Mouse (Mus musculus) erythroblast, adult 5-6 weeks (primary cell): ENCODE measurements around the gene Cplx1. TPM values are rescaled to one million over a fixed set of nuclear protein-coding genes. Genes with fewer than 3 reads are reported as not detected.
"Not testable (repeated sequence)": the region's sequence is repeated elsewhere in the genome, so short reads cannot be mapped to it uniquely, and the experiment has no call there.

Experiments used
- ATAC-seq: replicated peaks from 2 replicates; pipeline ENCODE4 v1.8.0; 2016; ENCODE audit warnings: moderate number of reproducible peaks, mild to moderate bottlenecking, moderate TSS enrichment, inconsistent platforms; ENCODE audit not compliant: poor library complexity, low FRiP score, severe bottlenecking
- total RNA-seq, 2 experiments: library from RNA; stranded (forward) in 1 of 2; stranded (reverse) in 1 of 2; fragments of 150-400 nt in 1 of 2; fragments of 200-764, 138-1000 nt in 1 of 2; gene quantifications; 2 replicates each; pipeline versions ENCODE4 v1.2.3 to v1.2.4; 2015 to 2017; ENCODE audit warnings: low replicate concordance in 2 of 2

The Cplx1 gene
- total RNA-seq, 2 experiments from 2014 or later, result not detected

DNA sequence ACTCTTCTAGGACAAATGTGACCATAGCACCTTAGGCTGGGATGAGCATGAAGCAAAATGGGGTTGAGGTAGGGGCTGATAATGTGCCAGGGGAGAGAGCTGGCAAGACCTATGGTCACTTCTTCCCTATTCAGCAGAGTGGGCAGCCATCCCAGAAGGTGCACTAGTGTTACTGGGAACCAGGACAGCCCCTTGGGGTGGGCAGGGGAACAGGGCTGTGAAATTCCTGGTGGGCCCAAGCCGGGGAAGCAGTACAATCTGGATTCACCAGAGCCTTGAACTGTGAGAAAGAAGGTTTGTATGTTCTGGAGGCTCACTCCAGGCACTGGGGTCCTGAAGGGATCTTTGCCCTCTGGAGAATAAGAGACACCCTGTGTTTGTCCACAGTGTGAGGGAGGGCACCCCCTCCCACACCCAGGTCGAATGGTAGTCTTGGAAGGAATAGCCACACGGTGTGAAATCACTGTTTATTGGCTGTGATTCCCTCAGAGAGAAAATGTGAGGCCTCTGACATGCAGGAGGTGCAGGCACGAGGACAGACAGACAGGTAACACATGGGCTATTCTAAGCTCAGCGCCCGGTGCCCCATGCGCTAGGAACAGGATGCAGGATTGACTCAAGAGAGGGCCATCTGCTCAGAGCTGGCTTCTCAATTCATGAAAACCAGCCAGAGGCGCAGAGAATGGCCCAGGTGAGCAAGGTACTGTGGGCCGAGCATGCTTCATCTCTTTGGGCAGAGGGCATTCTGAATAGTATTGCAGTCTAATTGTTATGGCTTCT lies 31.5 kb downstream of the Cplx1 start:
- ATAC-seq, result no peak

- ATAC-seq, result no peak
Measured at GRCm38 (mm10) chr5:108516655-108517054, 33.2 kb downstream of the Cplx1 start.

DNA sequence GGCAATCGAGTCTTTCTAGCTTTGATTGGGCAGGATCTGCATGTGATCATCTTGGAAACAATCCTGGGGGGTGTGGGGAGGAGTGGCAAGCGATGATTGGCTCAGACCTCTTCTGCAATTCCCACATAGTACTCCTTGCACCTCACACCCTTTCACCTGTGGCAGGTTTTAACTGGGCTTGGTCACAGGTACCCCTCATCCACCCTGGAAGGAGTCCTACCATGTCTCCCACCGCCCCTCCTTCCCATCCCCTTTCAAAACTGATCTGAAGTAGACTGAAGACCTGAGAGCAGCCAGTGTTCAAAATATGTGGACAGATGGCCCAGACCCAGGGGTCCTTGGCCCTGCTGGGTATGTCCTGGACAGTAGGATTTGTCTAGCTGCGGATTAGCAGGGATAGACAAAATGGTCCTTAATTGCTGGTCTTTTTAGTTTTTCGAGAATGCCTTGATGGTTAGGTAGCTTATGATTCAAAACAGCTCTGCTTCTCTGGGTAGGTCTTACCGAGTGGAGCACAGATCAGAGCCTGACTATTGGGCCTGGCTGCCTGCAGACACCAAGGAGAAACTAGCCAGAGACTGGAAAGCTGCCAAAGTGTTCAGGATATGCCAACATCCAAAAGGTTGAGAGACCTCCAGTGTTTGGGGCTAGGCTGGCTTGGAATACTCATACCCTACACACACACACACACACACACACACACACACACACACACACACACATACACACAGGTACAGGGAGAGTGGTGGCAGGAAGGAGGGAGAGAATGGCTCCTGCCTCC lies 34.1 kb downstream of the Cplx1 start:
- no peak for ATAC-seq

- ATAC-seq, result no peak
Measured at GRCm38 (mm10) chr5:108502286-108502685, 47.5 kb downstream of the Cplx1 start.

DNA sequence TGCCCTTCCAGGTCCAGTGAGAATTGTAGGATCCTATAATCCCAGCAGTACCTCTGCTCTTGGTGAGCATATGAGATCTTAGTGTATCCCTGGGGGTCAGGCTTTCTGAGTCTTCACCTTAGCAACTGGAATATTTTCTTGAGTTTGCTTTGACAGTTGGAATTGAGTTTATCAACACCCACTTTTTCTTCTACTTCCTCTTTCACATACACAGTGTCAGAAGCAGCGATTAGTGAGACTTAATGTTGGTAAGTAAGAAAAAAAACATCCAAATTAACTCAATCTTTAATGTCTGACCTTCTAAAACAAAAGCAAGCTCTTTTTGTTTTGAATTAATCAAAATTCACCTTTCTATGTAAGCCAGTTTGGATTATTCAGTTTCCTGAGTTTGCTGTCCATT lies 48.3 kb downstream of the Cplx1 start:
- no peak for ATAC-seq

DNA sequence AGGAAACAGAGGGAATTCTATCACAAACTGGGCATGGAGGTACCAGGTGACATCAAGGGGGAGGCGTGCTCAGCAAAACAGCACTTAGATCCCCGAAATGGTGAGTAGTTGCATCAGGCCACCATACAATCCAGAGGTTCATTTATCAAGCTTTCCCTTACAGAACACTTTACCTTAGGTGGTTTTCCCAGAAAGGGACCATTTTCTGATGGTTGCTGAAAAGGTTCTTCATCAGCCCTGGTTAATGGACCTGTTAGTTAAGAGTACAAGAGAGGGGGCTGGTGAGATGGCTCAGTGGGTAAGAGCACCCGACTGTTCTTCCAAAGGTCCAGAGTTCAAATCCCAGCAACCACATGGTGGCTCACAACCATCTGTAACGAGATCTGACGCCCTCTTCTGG lies 63.7 kb downstream of the Cplx1 start:
- ATAC-seq, result not testable (repeated sequence)

DNA sequence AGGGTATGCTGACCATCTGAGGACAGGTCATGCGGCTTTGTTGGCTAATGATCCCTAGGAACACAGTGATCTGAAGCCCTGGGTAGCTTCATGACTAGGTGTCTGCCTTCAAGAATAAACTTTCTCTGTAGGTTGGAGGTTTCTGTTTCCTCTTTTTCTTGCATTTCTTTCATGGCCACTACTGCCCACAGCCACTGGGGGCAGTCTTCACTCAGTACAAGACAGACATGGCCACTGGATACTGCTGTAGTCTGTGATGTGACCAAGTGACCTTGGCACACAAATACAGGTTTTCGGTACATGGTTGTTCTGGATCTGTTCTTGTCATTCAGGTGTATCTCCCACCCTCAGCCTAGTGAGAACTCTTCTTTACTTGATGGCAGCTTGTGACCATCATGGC lies 64.6 kb downstream of the Cplx1 start:
- ATAC-seq, result peak; percentile 86

- ATAC-seq, result no peak
Measured at GRCm38 (mm10) chr5:108483006-108483405, 66.8 kb downstream of the Cplx1 start.

DNA sequence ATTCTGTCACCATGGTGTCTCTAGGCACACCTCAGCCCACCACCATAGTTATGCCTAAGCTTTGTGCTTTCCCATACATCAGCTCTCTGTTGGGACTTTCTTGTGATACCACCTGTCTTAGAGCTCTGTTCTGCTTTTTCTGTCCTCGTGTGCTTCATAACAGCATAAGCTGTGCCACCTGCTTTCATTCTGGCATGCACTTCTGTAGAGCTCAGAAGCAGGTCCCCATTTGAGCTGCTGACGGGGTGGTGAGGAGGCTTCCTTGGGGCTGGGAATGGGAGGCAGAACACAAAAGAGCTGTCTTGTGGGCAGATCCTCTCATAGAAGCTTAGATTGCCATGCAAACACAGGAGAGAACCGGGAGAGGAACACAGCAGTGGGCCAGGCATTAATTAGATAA lies 73.8 kb downstream of the Cplx1 start:
- ATAC-seq, result no peak

DNA sequence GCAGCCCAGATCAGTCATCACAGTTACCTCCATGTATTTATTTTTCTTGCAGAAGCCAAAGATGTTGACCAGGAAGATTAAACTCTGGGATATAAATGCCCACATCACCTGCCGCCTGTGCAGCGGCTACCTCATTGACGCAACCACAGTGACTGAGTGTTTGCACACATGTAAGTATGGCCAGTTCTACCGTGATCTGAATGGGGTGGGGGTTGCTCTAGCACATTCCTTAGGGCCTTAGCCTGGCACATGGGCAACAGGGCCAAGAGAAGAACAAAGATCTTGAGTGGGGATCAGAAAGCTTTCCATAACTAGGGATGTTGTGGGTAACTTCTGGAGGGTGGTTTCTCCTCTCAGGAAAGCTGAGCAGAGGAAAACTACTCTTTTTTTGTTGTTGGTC lies 76.1 kb downstream of the Cplx1 start:
- ATAC-seq, result no peak

DNA sequence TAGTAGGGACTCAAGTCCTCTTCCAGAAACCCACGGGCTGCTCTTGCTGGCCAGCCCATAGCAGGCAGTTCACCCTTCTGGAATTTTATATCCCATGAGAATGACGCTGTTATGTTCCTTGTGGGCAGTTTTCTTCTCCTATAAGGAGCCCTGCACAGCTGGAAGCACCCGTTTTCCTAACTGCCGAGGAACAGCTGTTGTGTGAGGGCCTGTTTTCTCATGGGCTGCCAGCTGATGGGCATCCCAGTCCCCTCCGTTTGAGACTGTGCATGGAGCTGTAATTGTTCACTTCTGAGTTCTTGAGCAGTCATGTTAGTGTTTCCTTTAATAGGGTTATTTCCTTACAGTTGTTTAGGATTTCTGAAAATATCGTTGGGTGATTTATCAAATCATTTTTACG lies 80.2 kb downstream of the Cplx1 start:
- no peak for ATAC-seq

Other genes with a start within 250 kb of the Cplx1 start
- 0.19 and 2.3 TPM in 2 replicates for gene Pigg, start 237.4 kb downstream of the Cplx1 start, total RNA-seq (2015; ENCODE audit: low replicate concordance)
- 2.0 and 2.7 TPM in 2 replicates for gene Pigg, start 237.4 kb downstream of the Cplx1 start, total RNA-seq (2017; ENCODE audit: low replicate concordance)
- not detected in 2 replicates for gene Gm42517, start 182.1 kb downstream of the Cplx1 start, total RNA-seq (2015; ENCODE audit: low replicate concordance)
- 0.28 and 0.60 TPM in 2 replicates for gene Gm42517, start 182.1 kb downstream of the Cplx1 start, total RNA-seq (2017; ENCODE audit: low replicate concordance)
- not detected in 2 replicates for gene Pde6b, start 161.6 kb downstream of the Cplx1 start, total RNA-seq (2015; ENCODE audit: low replicate concordance)
- not detected in 2 replicates for gene Pde6b, start 161.6 kb downstream of the Cplx1 start, total RNA-seq (2017; ENCODE audit: low replicate concordance)
- 69.9 and 81.5 TPM in 2 replicates for gene Atp5k, start 115.6 kb downstream of the Cplx1 start, total RNA-seq (2015; ENCODE audit: low replicate concordance)
- 31.2 and 92.7 TPM in 2 replicates for gene Atp5k, start 115.6 kb downstream of the Cplx1 start, total RNA-seq (2017; ENCODE audit: low replicate concordance)
- 1.0 and 1.5 TPM in 2 replicates for gene Mfsd7a, start 101.1 kb downstream of the Cplx1 start, total RNA-seq (2015; ENCODE audit: low replicate concordance)
- 0.43 TPM in 1 of 2 replicates, not detected in the other for gene Mfsd7a, start 101.1 kb downstream of the Cplx1 start, total RNA-seq (2017; ENCODE audit: low replicate concordance)
- gene Pcgf3, start 88.8 kb downstream of the Cplx1 start, total RNA-seq (2015; ENCODE audit: low replicate concordance), result 2.5 and 10.9 TPM in 2 replicates
- 2.6 and 7.7 TPM in 2 replicates for gene Pcgf3, start 88.8 kb downstream of the Cplx1 start, total RNA-seq (2017; ENCODE audit: low replicate concordance)
- gene Gak, start 79.7 kb upstream of the Cplx1 start, total RNA-seq (2015; ENCODE audit: low replicate concordance), result 24.8 and 36.8 TPM in 2 replicates
- gene Gak, start 79.7 kb upstream of the Cplx1 start, total RNA-seq (2017; ENCODE audit: low replicate concordance), result 25.4 and 31.9 TPM in 2 replicates
- 3.1 and 12.5 TPM in 2 replicates for gene Tmem175, start 79.7 kb upstream of the Cplx1 start, total RNA-seq (2015; ENCODE audit: low replicate concordance)
- 0.70 and 9.2 TPM in 2 replicates for gene Tmem175, start 79.7 kb upstream of the Cplx1 start, total RNA-seq (2017; ENCODE audit: low replicate concordance)
- gene Idua, start 110.3 kb upstream of the Cplx1 start, total RNA-seq (2015; ENCODE audit: low replicate concordance), result 2.9 and 8.8 TPM in 2 replicates
- 1.1 and 2.7 TPM in 2 replicates for gene Idua, start 110.3 kb upstream of the Cplx1 start, total RNA-seq (2017; ENCODE audit: low replicate concordance)
- 0.96 and 4.8 TPM in 2 replicates for gene Dgkq, start 119.6 kb upstream of the Cplx1 start, total RNA-seq (2015; ENCODE audit: low replicate concordance)
- gene Dgkq, start 119.6 kb upstream of the Cplx1 start, total RNA-seq (2017; ENCODE audit: low replicate concordance), result 0.70 and 1.3 TPM in 2 replicates
- gene Slc26a1, start 125.5 kb upstream of the Cplx1 start, total RNA-seq (2015; ENCODE audit: low replicate concordance), result 0.38 and 3.3 TPM in 2 replicates
- 0.68 and 1.4 TPM in 2 replicates for gene Slc26a1, start 125.5 kb upstream of the Cplx1 start, total RNA-seq (2017; ENCODE audit: low replicate concordance)
- 14.0 and 15.2 TPM in 2 replicates for gene Fgfrl1, start 142.4 kb upstream of the Cplx1 start, total RNA-seq (2015; ENCODE audit: low replicate concordance)
- 18.5 and 21.0 TPM in 2 replicates for gene Fgfrl1, start 142.4 kb upstream of the Cplx1 start, total RNA-seq (2017; ENCODE audit: low replicate concordance)
- 2.5 TPM in 1 of 2 replicates, not detected in the other for gene Rnf212, start 225.0 kb upstream of the Cplx1 start, total RNA-seq (2015; ENCODE audit: low replicate concordance)
- 3.1 and 5.5 TPM in 2 replicates for gene Rnf212, start 225.0 kb upstream of the Cplx1 start, total RNA-seq (2017; ENCODE audit: low replicate concordance)
- not detected in 2 replicates for gene Tmed11, start 245.3 kb upstream of the Cplx1 start, total RNA-seq (2015; ENCODE audit: low replicate concordance)
- gene Tmed11, start 245.3 kb upstream of the Cplx1 start, total RNA-seq (2017; ENCODE audit: low replicate concordance), result not detected in 2 replicates